Mouse (Mus musculus) c-Kit-positive CD71-positive TER-119-negative erythroid progenitor cells, embryonic 14.5 days (primary cell): Measurements from ENCODE around the gene Cmtm6.

ENCODE experiments used
- DNase-seq: peaks from one replicate; pipeline ENCODE4 v3.0.0-alpha.2; 2013; ENCODE audit warnings: low read depth

Gene Cmtm6

DNA sequence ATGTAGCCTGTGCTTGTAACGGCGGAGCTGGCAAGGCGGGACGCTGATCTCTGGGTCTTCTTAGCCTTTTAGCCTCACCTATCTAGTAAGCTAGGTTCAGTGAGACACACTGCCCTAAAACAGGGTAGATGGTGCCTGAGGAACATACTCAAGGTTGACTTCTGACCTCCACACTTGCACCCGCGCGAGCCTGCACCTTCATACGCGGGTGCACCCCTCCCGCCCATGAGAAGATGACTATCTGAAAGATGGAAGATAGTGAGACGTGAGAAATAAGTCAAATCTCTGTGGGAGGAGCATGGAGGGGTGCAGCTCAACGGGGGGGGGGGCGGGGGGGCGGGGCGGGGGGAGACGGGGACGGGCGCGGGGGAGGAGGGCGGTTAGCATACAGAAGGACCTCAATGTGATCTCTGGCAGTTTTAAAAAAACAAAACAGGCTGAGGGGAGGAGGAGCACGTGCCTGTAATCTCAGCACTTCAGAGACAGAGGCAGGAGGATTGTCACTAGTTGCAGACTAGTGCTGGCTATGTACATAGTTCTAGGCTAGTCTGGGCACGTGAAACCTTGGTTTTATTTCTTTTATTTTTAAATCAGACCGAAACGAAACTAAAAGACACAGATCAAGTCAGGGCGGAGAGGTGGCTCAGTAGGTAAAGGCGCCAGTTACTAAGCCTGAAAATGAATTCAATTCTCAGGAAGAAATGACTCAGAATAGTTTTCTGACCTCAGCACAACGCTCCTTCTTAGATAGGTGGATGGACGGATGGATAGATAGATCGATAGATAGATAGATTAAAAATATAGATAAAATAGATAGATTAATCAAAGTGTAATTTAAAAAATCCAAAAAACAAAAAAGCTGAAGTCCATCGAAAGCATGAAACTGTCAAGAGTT lies 758 bp upstream of the Cmtm6 start:
- no peak for DNase-seq

DNA sequence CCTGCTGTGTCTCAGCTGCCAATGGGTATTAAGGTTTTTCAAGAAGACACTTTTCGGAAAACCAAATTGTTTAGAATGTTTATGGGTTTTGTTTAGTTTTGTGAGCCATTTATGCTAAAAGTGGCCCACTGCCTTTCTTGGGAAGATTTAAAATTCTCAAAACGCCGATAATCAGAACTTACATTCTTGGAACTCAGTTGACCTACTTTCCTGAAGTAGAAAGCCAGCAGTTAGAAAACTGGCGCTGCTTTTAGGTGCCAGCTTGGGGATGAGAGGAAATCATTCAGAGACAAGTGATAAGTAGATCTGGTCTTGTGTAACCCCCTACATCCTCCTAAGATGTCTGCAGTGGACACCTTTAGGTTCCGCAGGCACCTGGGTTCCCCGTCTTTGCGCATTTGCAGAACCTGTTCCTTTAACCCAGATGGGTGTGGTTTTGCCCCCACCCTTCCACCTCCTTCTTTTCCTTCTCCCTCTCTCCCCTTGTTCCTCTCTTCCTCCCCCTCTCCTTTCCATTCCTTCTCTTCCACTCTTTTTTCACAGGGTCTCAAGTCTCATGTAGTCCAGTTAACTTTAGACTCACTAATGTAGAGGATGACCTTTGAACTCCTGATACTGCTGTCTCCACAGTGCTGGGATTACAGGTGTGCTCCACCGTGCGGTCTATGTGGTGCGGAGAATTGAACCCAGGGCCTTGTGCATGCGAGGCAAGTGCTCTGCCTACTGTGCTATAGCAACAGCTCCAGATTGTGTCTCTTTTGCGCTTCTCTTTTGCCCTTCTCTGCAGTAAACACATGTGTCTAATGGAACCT lies 1.2 kb downstream of the Cmtm6 start:
- DNase-seq = peak; percentile 57

DNA sequence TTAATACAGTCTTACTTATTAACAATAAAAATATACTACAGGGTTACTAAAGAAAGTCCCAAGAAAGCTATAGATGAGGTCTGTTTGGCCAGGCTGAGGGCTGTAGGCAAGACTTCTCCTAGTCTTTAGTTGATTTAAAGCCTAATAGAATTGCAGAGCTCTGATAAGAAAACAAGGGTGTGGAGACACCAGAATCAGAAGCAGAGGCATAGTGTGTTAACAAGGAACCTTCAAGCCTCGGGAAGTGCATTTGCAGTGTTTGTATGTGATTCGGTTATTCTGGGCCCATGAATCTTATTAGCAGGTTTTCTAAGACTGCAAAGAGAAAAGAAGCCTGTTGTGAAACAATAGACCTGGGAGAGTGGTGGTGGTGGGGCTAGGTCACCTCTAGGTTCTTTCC lies 2.3 kb downstream of the Cmtm6 start:
- no peak for DNase-seq

DNA sequence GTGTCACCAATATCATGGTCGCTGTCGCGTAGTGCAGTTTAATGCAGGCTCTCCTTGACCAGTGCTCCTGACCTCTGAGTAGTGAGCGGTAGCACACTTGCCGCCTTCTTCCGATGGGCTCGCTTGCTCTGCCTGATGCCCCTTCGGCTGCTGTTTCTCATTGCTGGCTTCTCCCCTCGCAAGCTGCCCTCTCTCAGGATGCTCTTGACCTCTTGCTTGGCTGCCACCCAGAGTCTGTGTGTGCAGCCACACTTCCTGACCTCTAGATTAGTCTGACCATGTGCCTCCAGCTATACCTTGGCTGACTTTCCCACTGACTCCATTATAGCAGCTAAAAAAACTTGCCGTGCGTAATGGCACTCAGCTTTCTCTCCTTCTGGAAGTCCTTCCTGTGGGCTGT lies 5.5 kb downstream of the Cmtm6 start:
- DNase-seq = no peak

DNA sequence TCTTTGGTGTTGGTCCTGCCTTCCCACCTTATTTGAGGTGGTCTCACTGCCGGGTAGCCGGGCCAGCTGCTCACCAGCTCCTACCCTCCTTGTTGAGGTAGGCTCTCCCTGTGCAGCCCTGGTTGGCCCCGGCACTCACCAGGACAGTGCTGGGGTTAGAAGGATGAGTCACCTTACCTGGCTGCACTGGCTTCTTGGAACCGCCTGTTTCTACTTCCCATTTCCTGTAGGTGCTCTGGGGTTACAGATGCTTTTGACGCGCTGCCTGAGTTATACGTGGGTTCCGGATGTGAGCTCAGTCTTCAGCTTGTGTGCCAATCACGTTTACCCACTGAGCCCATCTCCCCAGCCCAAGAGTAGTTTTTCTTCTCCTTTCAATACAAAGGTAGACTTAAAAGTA lies 9.4 kb downstream of the Cmtm6 start:
- DNase-seq = no peak

DNA sequence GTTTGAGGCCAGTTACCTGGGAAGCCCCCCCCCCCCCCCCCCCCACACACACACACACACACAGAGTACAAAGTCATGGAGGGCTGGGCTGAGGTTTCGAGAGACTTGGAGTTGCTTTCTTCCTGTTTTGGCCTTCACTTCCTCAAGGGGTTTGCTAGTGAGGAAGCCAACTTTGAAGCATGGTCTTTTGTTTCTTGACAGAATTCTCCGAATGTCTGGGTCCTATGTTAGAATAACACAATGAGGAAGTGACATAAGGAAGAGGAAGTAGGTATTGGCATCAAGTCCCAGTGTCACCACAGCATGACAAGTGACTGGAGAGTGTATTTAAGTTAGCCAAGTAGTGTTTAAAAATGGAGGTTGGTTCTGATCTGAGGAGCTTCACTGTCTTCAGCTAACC lies 11.8 kb downstream of the Cmtm6 start:
- DNase-seq = no peak

DNA sequence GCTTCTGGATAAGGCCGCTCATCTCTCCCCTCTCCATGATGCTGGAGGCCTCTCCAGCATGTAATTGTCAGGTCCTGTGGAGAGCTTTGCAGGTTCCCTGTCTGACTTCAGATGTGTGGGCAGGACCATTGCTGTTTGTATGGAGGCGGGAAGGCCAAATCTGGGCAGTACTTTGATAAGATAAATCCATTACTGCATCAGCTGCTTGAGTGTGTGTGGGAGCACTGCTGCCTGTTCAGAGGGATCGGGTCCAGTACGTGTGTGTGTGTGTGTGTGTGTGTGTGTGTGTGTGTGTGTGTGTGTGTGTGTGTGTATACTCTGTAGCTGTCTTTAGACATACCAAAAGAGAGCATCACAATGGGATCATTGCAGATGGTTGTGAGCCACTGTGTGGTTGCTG lies 14.2 kb downstream of the Cmtm6 start:
- no peak for DNase-seq

DNA sequence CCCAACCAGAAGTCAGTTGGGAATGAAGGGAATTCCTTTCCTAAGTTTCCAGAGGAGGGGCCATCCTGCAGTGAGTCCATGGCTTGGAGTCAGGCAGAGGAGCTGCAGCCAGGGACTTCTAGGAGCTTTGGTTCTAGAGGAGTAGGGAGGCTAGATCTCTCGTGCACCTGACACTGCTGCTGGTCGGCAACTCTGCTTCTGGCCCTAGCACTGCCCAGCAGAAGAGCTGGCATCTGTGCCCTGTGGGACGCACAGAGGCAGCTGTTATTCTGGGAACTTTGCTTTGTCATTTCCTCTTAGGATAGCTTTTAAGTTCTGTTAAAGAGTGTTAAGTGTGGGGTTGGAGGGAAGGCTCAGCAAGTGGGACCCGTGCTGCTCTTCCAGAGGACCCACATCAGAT lies 14.7 kb downstream of the Cmtm6 start:
- no peak for DNase-seq

DNA sequence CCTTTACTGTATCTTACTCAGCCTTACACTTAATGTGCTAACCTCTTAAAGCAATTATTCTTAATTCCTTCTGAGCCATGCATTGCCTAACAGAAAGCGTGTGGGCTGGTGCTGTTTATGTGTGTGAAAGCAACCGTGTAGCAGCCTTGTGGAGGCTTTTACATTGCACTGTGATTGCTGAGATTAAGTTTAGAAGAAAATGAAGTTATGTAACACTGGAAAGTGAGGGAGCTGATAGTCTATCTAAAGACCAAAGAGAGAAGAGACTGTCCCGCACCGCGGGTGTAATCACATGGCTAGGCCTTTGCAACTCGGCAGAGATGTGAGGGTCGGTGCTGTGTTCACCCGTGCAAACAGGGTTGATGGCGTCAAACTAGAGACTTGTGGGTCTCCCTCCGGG lies 16.1 kb downstream of the Cmtm6 start:
- no peak for DNase-seq

DNA sequence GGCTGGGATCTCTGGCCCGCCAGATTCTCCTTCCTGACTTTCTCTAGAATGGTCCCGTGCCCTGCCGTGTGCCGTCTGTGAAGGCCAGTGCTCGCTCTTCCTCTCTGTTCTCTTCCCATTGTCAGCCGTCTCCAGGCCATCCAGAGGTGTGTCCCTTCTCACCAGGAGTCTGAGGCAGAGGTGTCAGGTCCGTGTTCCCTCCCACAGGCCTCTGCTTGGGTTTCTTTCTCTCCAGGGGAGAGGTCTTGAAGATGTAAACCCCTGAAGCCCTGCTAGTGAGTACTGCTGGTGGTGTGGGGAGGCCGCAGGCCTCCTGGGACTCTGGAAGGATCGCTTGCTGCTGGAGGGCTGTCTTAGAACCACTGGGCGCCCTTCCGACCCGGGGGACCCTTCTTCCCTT lies 16.6 kb downstream of the Cmtm6 start:
- no peak for DNase-seq

DNA sequence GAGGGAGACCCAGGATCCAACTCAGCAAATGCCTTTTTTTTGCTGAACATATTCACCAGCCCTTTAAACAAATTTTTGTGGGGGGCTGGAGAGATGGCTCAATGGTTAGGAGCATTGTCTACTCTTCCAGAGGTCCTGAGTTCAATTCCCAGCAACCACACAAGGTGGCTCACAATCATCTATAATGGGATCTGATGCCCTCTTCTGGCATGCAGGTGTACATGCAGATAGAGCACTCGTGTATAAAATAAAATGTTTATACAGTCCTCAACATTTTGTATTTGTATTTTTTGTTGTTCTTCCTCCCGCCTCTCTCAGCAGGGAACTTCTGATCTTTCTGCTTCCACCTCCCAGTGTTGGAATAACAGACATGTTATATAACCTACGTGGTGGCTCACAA lies 20.7 kb downstream of the Cmtm6 start:
- DNase-seq = no peak

DNA sequence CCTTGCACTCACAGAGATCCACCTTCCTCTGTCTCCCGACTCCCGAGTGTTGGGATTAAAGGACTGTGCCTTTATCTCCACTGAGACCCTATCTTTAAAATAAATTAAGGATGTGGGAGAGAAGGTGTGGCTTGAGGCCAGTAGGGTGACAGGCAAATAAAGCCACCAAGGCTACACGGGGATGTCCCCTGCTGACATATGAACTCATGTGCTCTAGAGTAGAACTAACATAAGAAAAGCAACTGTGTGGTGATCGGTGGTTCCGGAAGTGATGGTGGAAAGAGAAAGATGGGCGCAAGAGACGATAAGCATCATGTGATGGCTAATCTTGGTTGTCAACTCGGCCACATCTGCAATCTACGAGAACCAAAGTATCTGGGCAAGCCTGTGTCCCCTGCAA lies 21.4 kb downstream of the Cmtm6 start:
- no peak for DNase-seq

DNA sequence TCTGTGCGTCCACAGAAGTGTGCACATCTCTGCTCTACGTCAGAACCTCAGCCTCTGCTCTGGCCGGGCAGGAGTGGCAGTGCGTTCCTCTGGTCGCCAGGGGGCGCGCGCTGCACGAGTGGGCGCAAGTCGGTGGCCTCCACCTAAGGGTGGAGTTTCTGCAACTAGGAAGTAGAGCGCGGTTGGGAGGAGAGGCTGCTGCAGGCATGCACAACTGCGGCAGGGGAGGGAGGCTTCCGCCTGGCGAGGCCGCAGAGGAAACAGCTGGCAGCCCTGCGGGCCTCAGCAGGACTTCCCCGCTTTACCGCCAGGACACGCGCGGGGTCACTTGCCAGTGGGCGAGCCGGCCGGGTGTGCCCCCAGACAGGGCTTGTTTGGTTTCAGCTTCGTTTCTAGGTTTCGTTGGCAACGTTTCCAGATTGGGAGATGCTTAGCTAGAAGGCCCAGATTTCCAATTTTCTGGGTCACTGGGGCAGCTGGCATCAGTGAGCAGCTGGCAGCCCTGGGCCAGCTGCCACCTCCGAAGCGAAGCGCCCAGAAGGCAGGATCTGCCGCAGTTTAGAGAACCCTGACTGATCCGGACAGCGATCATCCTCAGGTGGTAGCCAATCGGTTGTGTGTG lies 22.1 kb downstream of the Cmtm6 start:
- DNase-seq = peak; percentile 80

DNA sequence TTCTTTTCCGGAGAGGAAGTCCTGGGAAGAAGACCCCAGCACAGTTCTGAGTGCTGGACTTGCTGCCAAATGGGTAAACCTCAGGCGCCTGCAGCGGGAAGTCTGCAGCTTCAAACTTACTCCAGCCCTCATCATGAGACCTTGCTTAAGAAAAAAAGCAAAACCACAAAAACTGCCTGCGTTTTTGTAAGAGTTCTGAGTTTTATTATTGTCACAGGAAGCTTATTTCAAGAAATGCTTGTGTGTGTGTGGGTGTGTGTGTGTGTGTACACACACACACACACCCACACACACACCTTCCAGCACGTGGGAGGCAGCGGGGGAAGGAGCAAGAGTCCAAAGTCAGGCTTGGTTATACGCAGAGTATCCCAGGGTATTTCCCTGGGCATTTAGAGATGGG lies 27.4 kb downstream of the Cmtm6 start:
- DNase-seq = no peak

DNA sequence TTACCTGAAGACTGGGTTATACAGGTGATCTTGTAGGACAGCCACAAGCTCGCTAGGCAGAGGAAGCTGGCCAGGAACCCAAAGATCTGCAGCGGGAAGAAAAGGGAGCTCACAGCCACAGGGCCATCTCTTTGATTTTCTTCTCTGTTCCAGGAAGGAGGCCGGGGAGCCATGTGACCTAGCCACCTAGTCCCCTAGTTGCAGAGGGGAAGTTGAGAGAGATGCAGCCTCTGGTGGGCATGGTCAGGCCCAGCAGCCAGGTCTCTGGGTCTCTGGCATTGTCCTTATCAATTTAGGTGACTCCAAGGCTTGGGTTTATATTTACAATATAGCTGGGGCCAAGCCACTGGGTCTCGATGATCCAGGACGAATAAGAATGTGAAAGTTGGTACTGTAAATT lies 27.9 kb downstream of the Cmtm6 start:
- no peak for DNase-seq

DNA sequence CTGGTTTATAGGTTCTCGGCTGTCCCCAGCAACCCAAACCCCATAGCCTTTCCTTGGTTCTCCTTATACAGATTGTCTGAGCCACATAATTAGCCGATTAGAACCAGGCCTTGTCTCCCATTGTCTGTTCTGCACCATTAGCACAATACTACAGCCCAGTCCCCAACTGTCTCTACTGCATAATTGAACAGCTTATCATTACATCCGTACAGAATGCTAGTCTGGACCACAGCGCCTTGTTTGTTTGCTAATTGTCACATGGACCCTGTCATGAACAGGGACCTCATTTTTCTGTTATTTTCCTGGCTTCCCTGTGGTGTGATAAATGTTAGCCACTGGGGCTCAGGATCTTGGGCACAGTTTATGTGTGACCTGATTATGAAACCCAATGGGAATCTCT lies 29.0 kb downstream of the Cmtm6 start:
- no peak for DNase-seq

DNA sequence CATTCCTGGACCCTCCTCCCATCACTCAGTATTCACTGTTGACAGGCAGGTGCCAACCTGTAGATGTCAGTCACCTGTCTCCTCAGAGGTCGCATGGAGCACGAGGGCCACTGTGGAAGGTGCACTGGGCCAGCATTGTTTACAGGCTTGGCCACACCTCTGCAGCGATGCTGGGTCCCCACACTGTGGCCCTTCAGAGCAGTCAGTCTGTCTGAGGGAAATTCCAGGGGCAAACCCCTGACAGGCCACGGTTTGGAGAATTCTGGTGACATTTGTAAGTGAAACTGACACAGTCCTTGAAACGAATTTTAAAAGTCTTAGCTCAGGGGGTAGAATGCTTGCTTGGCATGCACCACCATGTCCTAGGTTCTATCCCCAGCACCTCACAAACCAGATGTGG lies 29.4 kb downstream of the Cmtm6 start:
- DNase-seq = no peak

DNA sequence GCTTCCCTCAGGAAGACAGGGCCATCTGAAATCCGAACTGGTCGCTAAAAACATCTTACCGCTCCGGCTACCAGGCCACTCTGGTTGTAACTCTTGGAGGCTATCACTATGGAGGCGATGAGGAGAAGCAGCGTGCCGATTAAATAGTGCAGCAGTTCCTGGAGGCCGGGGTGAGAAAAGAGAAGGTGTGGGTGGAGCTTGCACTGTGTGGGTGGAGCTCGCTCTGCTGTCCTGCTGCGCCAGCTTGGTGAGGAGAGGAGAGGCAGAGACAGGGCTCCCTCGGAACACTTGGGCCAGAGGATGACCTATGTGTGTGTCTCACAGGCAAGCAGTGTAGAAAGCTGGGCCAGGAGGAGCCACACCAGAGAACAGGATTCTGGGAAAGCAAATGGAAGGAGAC lies 30.9 kb downstream of the Cmtm6 start:
- DNase-seq = no peak

DNA sequence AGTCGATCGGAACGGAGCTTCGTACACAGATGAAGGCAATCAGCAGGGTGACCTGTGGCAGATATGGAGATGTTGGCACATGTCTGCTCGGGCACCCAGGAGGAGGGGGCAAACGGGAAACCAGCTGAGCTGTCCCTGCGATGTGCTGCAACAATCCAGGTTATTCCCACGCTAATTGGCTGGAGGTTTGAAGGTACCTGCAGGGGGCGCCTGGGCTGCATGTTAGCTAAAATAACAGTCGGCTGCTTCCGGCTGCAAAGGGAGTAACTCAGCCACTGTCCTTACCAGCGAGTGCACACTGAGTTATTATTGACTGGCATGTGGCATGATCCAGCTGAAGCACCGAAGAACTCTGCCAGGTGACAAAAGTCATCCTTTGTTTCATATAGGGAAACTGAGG lies 32.4 kb downstream of the Cmtm6 start:
- DNase-seq = no peak

DNA sequence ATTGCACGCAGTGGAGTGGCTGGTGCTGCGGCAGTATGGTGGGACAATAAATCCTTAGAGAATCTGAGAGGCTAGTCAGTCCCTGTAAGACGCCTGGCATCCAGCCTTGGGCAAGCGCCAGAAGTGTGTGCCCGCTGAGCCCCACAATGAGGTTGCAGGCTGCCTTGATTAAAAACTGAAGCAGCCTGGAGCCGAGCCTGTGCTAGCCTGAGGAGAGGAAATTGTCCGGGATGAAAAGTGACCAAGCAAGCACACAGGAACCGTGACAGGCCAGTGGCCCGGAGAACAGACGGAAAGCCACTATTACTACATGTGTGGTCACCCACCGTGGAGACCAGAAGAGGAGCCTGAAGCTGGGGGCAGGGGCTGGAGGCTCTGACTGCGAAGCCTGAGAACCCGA lies 36.1 kb downstream of the Cmtm6 start:
- DNase-seq = no peak

DNA sequence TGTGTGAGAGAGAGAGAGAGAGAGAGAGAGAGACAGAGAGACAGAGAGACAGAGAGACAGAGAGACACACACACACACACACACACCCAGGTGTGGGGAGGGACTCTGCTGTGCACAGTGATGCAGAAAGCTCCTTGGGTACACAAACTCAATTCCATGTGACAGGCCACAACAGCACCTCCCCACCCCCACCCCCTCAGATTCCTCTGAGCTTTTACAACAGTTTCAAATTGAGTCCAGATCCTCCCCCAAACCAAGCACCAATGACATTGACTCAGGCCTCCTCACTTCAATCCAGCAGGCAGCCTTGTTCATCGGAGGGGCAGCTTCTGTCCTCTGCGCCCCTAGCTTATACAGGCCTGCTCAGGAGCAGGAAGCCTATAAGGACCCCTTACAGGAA lies 36.6 kb downstream of the Cmtm6 start:
- DNase-seq = no peak

DNA sequence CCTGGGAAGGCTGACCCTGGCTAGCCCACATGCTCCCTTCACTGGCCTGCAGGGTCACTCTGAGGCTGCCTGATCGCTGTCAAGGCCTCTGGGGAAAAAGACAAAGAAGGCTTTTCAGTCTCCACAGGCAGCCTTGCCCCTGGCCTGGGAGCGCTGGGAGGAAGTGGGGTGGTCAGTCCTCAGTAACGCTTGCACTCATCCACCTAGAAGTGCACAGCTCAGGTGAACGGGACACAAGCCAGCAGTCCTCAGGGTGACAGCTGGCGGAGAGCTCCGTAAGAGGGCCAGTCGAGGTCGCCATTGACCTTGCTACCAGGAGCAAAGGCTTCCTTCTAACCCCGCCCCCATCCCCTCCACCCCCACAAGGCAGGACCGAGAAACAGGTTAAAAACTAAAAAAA lies 37.1 kb downstream of the Cmtm6 start:
- no peak for DNase-seq

DNA sequence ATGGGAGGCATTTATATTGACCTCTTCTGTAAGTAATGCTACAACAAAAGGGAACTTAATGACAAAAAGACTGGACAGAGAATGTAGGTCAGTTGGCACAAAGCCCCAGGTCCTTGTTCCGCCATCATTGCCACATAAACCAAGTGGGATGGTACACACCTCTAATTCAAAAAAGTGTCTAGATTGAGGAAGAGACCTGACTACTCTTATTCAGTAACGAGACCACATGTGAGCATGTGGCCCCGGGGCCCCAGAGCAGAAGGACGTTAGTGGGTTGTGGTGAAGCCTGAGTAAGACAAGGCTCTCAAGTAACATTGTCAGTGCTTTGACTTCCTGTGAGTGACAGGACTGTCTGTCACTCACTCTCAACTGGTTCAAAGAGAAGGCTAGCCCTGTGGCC lies 39.3 kb downstream of the Cmtm6 start:
- DNase-seq = no peak
